Mouse (Mus musculus): Measurements from ENCODE around the gene Cbx2.

DNA sequence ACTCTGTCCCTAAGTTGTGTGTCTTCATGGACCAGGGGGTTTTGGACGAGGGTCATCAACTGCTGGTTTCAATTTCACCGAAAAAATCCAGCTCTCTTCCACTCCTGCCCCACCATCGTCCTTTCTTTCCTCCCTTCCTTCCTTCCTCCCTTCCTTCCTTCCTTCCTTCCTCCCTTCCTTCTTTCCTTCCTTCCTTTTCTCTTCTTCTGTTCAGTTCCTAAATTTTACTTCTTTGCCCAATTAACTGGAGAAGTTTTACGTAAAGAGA is 20.4 kb downstream of the Cbx2 start:
- no peak for TF ChIP-seq CTCF (IDR thresholded peaks at IDR 0.05; ENCODE audit: extremely low read depth, insufficient read depth, insufficient read length, insufficient replicate concordance)
- no peak for TF ChIP-seq POLR2A (IDR thresholded peaks at IDR 0.05; ENCODE audit: low read depth, low read length)
